Mouse (Mus musculus): ENCODE results near the gene Gm17093. TPM values are rescaled to one million over a fixed set of nuclear protein-coding genes. Genes with fewer than 3 reads are reported as not detected.

Gm17093 gene
- not detected in 4 replicates for total RNA-seq (2023)

GRCm38 (mm10) chr14:44517976-44518375 is at the start of gene Gm17093:
Gene Gm17093 (plus strand): TSS chr14:44518276.

GRCm38 (mm10) chr14:44492163-44492562 is 25.9 kb upstream of the Gm17093 start, which contains the start of gene BC061237:
Gene BC061237 (plus strand): TSS chr14:44492463.

Other genes starting within 250 kb of the Gm17093 start
- not detected in 4 replicates for gene Gm8220, start 232.7 kb upstream of the Gm17093 start, total RNA-seq (2023)
- gene Gm5930, start 179.7 kb upstream of the Gm17093 start, total RNA-seq (2023), result not detected in 4 replicates
- not detected in 4 replicates for gene Gm8229, start 152.9 kb upstream of the Gm17093 start, total RNA-seq (2023)
- gene Gm3371, start 107.6 kb upstream of the Gm17093 start, total RNA-seq (2023), result not detected in 4 replicates
- gene Gm8232, start 84.6 kb upstream of the Gm17093 start, total RNA-seq (2023), result not detected in 4 replicates
- not detected in 4 replicates for gene BC061237, start 25.8 kb upstream of the Gm17093 start, total RNA-seq (2023)
- gene Gm8247, start 64.9 kb downstream of the Gm17093 start, total RNA-seq (2023), result not detected in 4 replicates
- not detected in 4 replicates for gene Gm5624, start 109.7 kb downstream of the Gm17093 start, total RNA-seq (2023)
- gene Gm8257, start 188.2 kb downstream of the Gm17093 start, total RNA-seq (2023), result not detected in 4 replicates
- gene Gm8267, start 232.1 kb downstream of the Gm17093 start, total RNA-seq (2023), result not detected in 4 replicates